Comparison of ENCODE assay signal across 8 mouse cellular contexts in the genomic region with DNA sequence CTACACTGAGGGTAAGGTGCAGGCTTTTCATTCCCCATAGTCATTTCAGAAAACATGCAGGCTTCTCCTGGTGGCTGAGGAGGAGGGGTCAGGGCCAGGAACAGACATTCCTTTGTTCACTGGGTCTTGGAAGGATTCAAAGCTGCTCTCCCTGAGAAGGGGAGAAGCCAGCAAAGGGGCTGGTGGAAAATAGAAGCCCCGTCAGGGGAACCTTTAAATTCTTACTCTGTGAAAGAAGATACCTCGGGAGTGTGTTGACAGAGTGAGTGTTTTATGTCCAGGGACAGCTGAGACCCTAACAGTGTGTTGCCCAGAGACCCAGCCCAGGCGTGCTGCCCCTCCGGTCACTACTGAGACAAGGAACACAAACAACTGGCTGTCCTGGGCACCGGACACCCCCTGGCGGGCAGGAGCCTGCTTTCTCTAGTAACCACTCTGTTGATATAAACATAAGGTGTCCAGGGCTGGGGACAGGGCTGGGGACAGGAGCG. TPM values are rescaled to one million over a fixed set of nuclear protein-coding genes. Genes with fewer than 3 reads are reported as not detected.
A peak's percentile ranks its signal among the peaks of the same experiment; 100 is the strongest.
DNase-seq lines count a peak whose midpoint lies in the region; ATAC-seq and TF ChIP-seq lines count a peak whose summit lies in the region.

No protein-coding gene starts in this region.

- peaks cover 24% of the 10 kb centered on the region for H3K4me1 ChIP-seq in liver, embryonic 12.5 days
- H3K4me1 ChIP-seq in liver, postnatal 0 days (ENCODE audit: insufficient read depth), result no peaks in the 10 kb centered on the region
- peaks cover 43% of the 10 kb centered on the region for H3K4me1 ChIP-seq in intestine, embryonic 16.5 days (ENCODE audit: control insufficient read depth, insufficient read depth, low read length)

- H3K9ac ChIP-seq in liver, embryonic 12.5 days, result peak overlapping the region; percentile 10; the same call in 1 of the 2 replicates
- H3K9ac ChIP-seq in liver, postnatal 0 days (replicated peaks), result no peak overlapping the region
- H3K9ac ChIP-seq in intestine, embryonic 16.5 days (ENCODE audit: low read depth, low read length), result no peak overlapping the region; the same call in 1 of the 2 replicates

- no peak for TF ChIP-seq EP300 in liver, postnatal 0 days (IDR thresholded peaks at IDR 0.05; ENCODE audit: low read depth)

- 59% methylated on average over 7 of the region's 7 CpGs for WGBS in liver, embryonic 12.5 days (ENCODE audit: insufficient replicate concordance)
- 61% methylated on average over 7 of the region's 7 CpGs for WGBS in liver, postnatal 0 days (ENCODE audit: insufficient replicate concordance)
- 24% methylated on average over 7 of the region's 7 CpGs for WGBS in intestine, embryonic 16.5 days

- no peak for ATAC-seq in liver, embryonic 12.5 days
- ATAC-seq in liver, postnatal 0 days, result no peak
- no peak for ATAC-seq in intestine, embryonic 16.5 days

- DNase-seq in liver, postnatal 0 days, result no peak
- DNase-seq in gastrocnemius, adult 8-10 months (ENCODE audit: low spot score in 2 of 2), result peak; percentile 55 to 73
- DNase-seq in retina, postnatal 1 day, result peak; percentile 70
- DNase-seq in cerebellum, adult 9-10 months, result no peak
- no peak for DNase-seq in thymus, postnatal 4 days
- no peak for DNase-seq in urinary bladder, postnatal 36 days (ENCODE audit: low spot score in 2 of 2)

- H3K4me2 ChIP-seq in liver, embryonic 12.5 days, result no peak overlapping the region
- no peak overlapping the region for H3K4me2 ChIP-seq in liver, postnatal 0 days (ENCODE audit: low read depth, low read length)
- H3K4me2 ChIP-seq in intestine, embryonic 16.5 days (ENCODE audit: low read depth, low read length), result no peak overlapping the region

- H3K27ac ChIP-seq in liver, embryonic 12.5 days, result 0 out of 2 replicates have a peak overlapping the region, but pooled peaks have one; percentile 24
- no peak overlapping the region for H3K27ac ChIP-seq in liver, postnatal 0 days (ENCODE audit: low read depth)
- peak overlapping the region; percentile 11 for H3K27ac ChIP-seq in intestine, embryonic 16.5 days (ENCODE audit: low read length)

- TF ChIP-seq CTCF in liver, postnatal 0 days (IDR thresholded peaks at IDR 0.05; ENCODE audit: low read depth), result no peak

- H3K36me3 ChIP-seq in liver, embryonic 12.5 days, result no peaks in the 10 kb centered on the region
- no peaks in the 10 kb centered on the region for H3K36me3 ChIP-seq in liver, postnatal 0 days (replicated peaks; ENCODE audit: insufficient read depth, low read length)
- H3K36me3 ChIP-seq in intestine, embryonic 16.5 days (ENCODE audit: control insufficient read depth, insufficient read depth, low read length), result no peaks in the 10 kb centered on the region

- H3K9me3 ChIP-seq in liver, embryonic 12.5 days (replicated peaks), result no peaks in the 10 kb centered on the region
- no peaks in the 10 kb centered on the region for H3K9me3 ChIP-seq in liver, postnatal 0 days (ENCODE audit: low read length)
- no peaks in the 10 kb centered on the region for H3K9me3 ChIP-seq in intestine, embryonic 16.5 days (ENCODE audit: control insufficient read depth, low read length)

- no peaks in the 10 kb centered on the region for H3K27me3 ChIP-seq in liver, embryonic 12.5 days (replicated peaks)
- H3K27me3 ChIP-seq in liver, postnatal 0 days (ENCODE audit: insufficient read depth, low read length), result no peaks in the 10 kb centered on the region
- no peaks in the 10 kb centered on the region for H3K27me3 ChIP-seq in intestine, embryonic 16.5 days (replicated peaks; ENCODE audit: control insufficient read depth, insufficient read depth, low read length)

- H3K4me3 ChIP-seq in liver, embryonic 12.5 days, result no peak overlapping the region
- H3K4me3 ChIP-seq in liver, postnatal 0 days (ENCODE audit: low read depth, low read length), result no peak overlapping the region
- no peak overlapping the region for H3K4me3 ChIP-seq in intestine, embryonic 16.5 days (ENCODE audit: low read length)

RNA-seq across cellular contexts. Expression of gene Apobec2, which starts 4.7 kb away (rescaled TPM):
- 0.83 and 1.2 TPM in 2 replicates for polyA plus RNA-seq in liver, embryonic 12.5 days (2016; fragmentation: Nextera tagmentation; extraction: Ambion mirVana)
- polyA plus RNA-seq in liver, postnatal 0 days (2015; fragmentation: Nextera tagmentation; extraction: Ambion mirVana), result 0.25 and 3.6 TPM in 2 replicates
- total RNA-seq in gastrocnemius, adult 8-10 months (2022), result 100 to 1,000 TPM; 445 to 531 (median 476) TPM
- polyA plus RNA-seq in intestine, embryonic 16.5 days (2015; fragmentation: Nextera tagmentation; extraction: Ambion mirVana), result 4.6 and 5.4 TPM in 2 replicates

RNA-seq across cellular contexts. Expression of gene Tspo2, which starts 13.9 kb away (rescaled TPM):
- polyA plus RNA-seq in liver, embryonic 12.5 days (2016; fragmentation: Nextera tagmentation; extraction: Ambion mirVana), result 123 and 126 TPM in 2 replicates
- polyA plus RNA-seq in liver, postnatal 0 days (2015; fragmentation: Nextera tagmentation; extraction: Ambion mirVana), result 61.1 and 65.2 TPM in 2 replicates
- total RNA-seq in gastrocnemius, adult 8-10 months (2022), result not detected
- 4.5 and 4.7 TPM in 2 replicates for polyA plus RNA-seq in intestine, embryonic 16.5 days (2015; fragmentation: Nextera tagmentation; extraction: Ambion mirVana)

RNA-seq across cellular contexts. Expression of gene Unc5cl, which starts 17.2 kb away (rescaled TPM):
- polyA plus RNA-seq in liver, embryonic 12.5 days (2016; fragmentation: Nextera tagmentation; extraction: Ambion mirVana), result 2.6 and 3.4 TPM in 2 replicates
- 0.68 and 0.92 TPM in 2 replicates for polyA plus RNA-seq in liver, postnatal 0 days (2015; fragmentation: Nextera tagmentation; extraction: Ambion mirVana)
- total RNA-seq in gastrocnemius, adult 8-10 months (2022), result not detected
- polyA plus RNA-seq in intestine, embryonic 16.5 days (2015; fragmentation: Nextera tagmentation; extraction: Ambion mirVana), result 47.2 and 49.3 TPM in 2 replicates

RNA-seq across cellular contexts. Expression of gene Oard1, which starts 27.7 kb away (rescaled TPM):
- polyA plus RNA-seq in liver, embryonic 12.5 days (2016; fragmentation: Nextera tagmentation; extraction: Ambion mirVana), result 56.5 and 58.1 TPM in 2 replicates
- 29.7 and 30.1 TPM in 2 replicates for polyA plus RNA-seq in liver, postnatal 0 days (2015; fragmentation: Nextera tagmentation; extraction: Ambion mirVana)
- 10 to 100 TPM; 12.4 to 18.1 (median 16.4) TPM for total RNA-seq in gastrocnemius, adult 8-10 months (2022)
- polyA plus RNA-seq in intestine, embryonic 16.5 days (2015; fragmentation: Nextera tagmentation; extraction: Ambion mirVana), result 62.7 and 70.6 TPM in 2 replicates

RNA-seq across cellular contexts. Expression of gene Nfya, which starts 27.8 kb away (rescaled TPM):
- 10.9 and 11.3 TPM in 2 replicates for polyA plus RNA-seq in liver, embryonic 12.5 days (2016; fragmentation: Nextera tagmentation; extraction: Ambion mirVana)
- 3.2 and 3.7 TPM in 2 replicates for polyA plus RNA-seq in liver, postnatal 0 days (2015; fragmentation: Nextera tagmentation; extraction: Ambion mirVana)
- total RNA-seq in gastrocnemius, adult 8-10 months (2022), result 1 to 10 TPM; 2.8 to 6.3 (median 5.6) TPM
- polyA plus RNA-seq in intestine, embryonic 16.5 days (2015; fragmentation: Nextera tagmentation; extraction: Ambion mirVana), result 9.3 and 10.8 TPM in 2 replicates

Comparison
In these comparisons a context has a peak if more than half of its experiments do, and no peak if none do; other contexts are left out.
1. DNase-seq: peak in gastrocnemius, adult 8-10 months (2 of 2) and retina, postnatal 1 day (single experiment); none in liver, postnatal 0 days (single experiment), cerebellum, adult 9-10 months (single experiment), thymus, postnatal 4 days (single experiment) and urinary bladder, postnatal 36 days (0 of 2).
2. RNA of gene Tspo2, which starts 13.9 kb away (polyA plus RNA-seq): 123 to 126 TPM in liver, embryonic 12.5 days and 61.1 to 65.2 TPM in liver, postnatal 0 days; 4.5 to 4.7 TPM in intestine, embryonic 16.5 days; every median in the first group is over 10 times any median in the second.
3. RNA of gene Unc5cl, which starts 17.2 kb away (polyA plus RNA-seq): 47.2 to 49.3 TPM in intestine, embryonic 16.5 days; 2.6 to 3.4 TPM in liver, embryonic 12.5 days and 0.68 to 0.92 TPM in liver, postnatal 0 days; every median in the first group is over 10 times any median in the second.